Comparison of ENCODE assay signal across 8 mouse cellular contexts in the genomic region with DNA sequence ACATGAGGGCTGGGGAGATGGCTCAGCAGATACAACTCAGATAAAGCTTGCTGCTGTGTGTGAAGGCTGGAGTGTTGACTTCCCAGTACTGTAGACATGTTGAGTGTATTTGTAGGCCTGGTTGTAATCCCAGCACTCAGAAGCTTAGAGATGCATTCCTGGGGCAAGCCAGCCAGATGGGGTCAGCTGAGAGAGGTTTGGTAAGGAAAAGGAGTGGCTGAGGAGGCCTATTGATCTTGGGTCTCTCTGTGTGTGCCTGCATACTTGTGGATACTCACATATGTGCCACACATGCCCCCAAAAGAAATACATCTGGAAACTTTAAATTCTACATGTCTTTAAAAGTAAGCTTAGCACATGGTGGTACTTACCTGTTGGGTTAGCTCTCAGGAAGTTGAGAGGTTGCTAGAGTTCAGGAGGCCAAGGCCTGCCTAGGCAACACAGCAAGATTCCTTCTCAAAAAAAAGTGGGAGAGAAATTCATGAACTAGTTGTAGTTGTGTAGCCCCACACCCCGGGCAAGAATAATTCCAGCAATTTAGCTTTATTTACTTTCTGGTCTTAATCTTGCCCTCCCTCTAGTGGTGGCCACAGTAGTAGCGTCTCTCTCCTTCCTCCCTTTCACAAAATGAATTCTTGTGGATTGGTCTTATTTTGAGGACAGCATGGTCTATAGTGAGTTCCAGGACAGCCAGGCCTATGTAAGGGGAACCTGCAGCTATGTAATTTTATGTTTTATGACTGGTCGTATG. TPM values are rescaled to one million over a fixed set of nuclear protein-coding genes. Genes with fewer than 3 reads are reported as not detected.
DNase-seq lines count a peak whose midpoint lies in the region; ATAC-seq and TF ChIP-seq lines count a peak whose summit lies in the region.

No protein-coding gene starts in this region.

- no peak overlapping the region for H3K27ac ChIP-seq in hindbrain, embryonic 11.5 days (ENCODE audit: low read depth, low read length)
- no peak overlapping the region for H3K27ac ChIP-seq in hindbrain, embryonic 12.5 days
- H3K27ac ChIP-seq in intestine, embryonic 14.5 days (ENCODE audit: low read depth), result no peak overlapping the region
- no peak overlapping the region for H3K27ac ChIP-seq in liver, adult 2 months (replicated peaks; ENCODE audit: insufficient read depth, low read depth, low read length)
- no peak overlapping the region for H3K27ac ChIP-seq in neural tube, embryonic 11.5 days (ENCODE audit: low read depth, low read length)

- H3K4me1 ChIP-seq in hindbrain, embryonic 11.5 days (replicated peaks; ENCODE audit: control insufficient read depth, insufficient read depth, low read length), result no peaks in the 10 kb centered on the region
- H3K4me1 ChIP-seq in hindbrain, embryonic 12.5 days, result peaks cover 6% of the 10 kb centered on the region; the same call in 1 of the 2 replicates
- H3K4me1 ChIP-seq in intestine, embryonic 14.5 days (replicated peaks; ENCODE audit: control insufficient read depth, insufficient read depth, low read length), result 0 out of 2 replicates have a peak, but pooled peaks cover 10% of the 10 kb centered on the region
- peaks cover 4% of the 10 kb centered on the region for H3K4me1 ChIP-seq in liver, adult 2 months (ENCODE audit: control insufficient read depth, insufficient read depth, low read length)
- peaks cover 3% of the 10 kb centered on the region; the same call in 1 of the 2 replicates for H3K4me1 ChIP-seq in neural tube, embryonic 11.5 days (ENCODE audit: control insufficient read depth, insufficient read depth, low read length)

- H3K79me2 ChIP-seq in liver, adult 2 months (ENCODE audit: control insufficient read depth, insufficient read depth, low read length), result peaks cover 37% of the 10 kb centered on the region

- ATAC-seq in hindbrain, embryonic 11.5 days (ENCODE audit: low FRiP score), result 0 out of 2 replicates have a peak, but pooled peaks have one; percentile 19
- ATAC-seq in hindbrain, embryonic 12.5 days (ENCODE audit: low FRiP score), result no peak
- ATAC-seq in intestine, embryonic 14.5 days (replicated peaks; ENCODE audit: low FRiP score, low TSS enrichment, low read depth), result no peak; the same call in 1 of the 2 replicates
- ATAC-seq in neural tube, embryonic 11.5 days (ENCODE audit: insufficient read depth, low FRiP score, low TSS enrichment), result no peak

- H3K4me3 ChIP-seq in hindbrain, embryonic 11.5 days (ENCODE audit: low read depth, low read length), result no peak overlapping the region
- H3K4me3 ChIP-seq in hindbrain, embryonic 12.5 days, result no peak overlapping the region
- no peak overlapping the region for H3K4me3 ChIP-seq in intestine, embryonic 14.5 days (ENCODE audit: low read depth, low read length)
- H3K4me3 ChIP-seq in liver, adult 2 months (ENCODE audit: insufficient read depth, low read depth, low read length), result no peak overlapping the region
- H3K4me3 ChIP-seq in neural tube, embryonic 11.5 days (ENCODE audit: low read depth, low read length), result no peak overlapping the region

- no peak overlapping the region for H3K4me2 ChIP-seq in hindbrain, embryonic 11.5 days (replicated peaks; ENCODE audit: low read depth, low read length)
- H3K4me2 ChIP-seq in hindbrain, embryonic 12.5 days (replicated peaks), result no peak overlapping the region
- H3K4me2 ChIP-seq in intestine, embryonic 14.5 days (ENCODE audit: low read length), result no peak overlapping the region
- H3K4me2 ChIP-seq in neural tube, embryonic 11.5 days (ENCODE audit: low read depth), result no peak overlapping the region

- peaks cover 2% of the 10 kb centered on the region; the same call in 1 of the 2 replicates for H3K36me3 ChIP-seq in hindbrain, embryonic 11.5 days (ENCODE audit: control insufficient read depth, insufficient read depth, low read length)
- peaks cover 9% of the 10 kb centered on the region; the same call in 1 of the 2 replicates for H3K36me3 ChIP-seq in hindbrain, embryonic 12.5 days
- H3K36me3 ChIP-seq in intestine, embryonic 14.5 days (ENCODE audit: control insufficient read depth, insufficient read depth, low read length), result peaks cover 36% of the 10 kb centered on the region
- peaks cover 7% of the 10 kb centered on the region; the same call in 1 of the 2 replicates for H3K36me3 ChIP-seq in liver, adult 2 months (ENCODE audit: control insufficient read depth, insufficient read depth, low read length)
- no peaks in the 10 kb centered on the region for H3K36me3 ChIP-seq in neural tube, embryonic 11.5 days (ENCODE audit: control insufficient read depth, insufficient read depth, low read length)

- no peak overlapping the region for H3K9ac ChIP-seq in hindbrain, embryonic 11.5 days (ENCODE audit: low read depth, low read length)
- H3K9ac ChIP-seq in hindbrain, embryonic 12.5 days, result no peak overlapping the region
- H3K9ac ChIP-seq in intestine, embryonic 14.5 days (ENCODE audit: low read length), result no peak overlapping the region
- no peak overlapping the region for H3K9ac ChIP-seq in liver, adult 2 months (ENCODE audit: low read depth, low read length)
- no peak overlapping the region for H3K9ac ChIP-seq in neural tube, embryonic 11.5 days (ENCODE audit: low read length)

- H3K9me3 ChIP-seq in hindbrain, embryonic 11.5 days (ENCODE audit: control insufficient read depth, low read length), result no peaks in the 10 kb centered on the region
- no peaks in the 10 kb centered on the region for H3K9me3 ChIP-seq in hindbrain, embryonic 12.5 days (replicated peaks)
- H3K9me3 ChIP-seq in intestine, embryonic 14.5 days (ENCODE audit: control insufficient read depth, low read length), result no peaks in the 10 kb centered on the region
- H3K9me3 ChIP-seq in neural tube, embryonic 11.5 days (ENCODE audit: control insufficient read depth, low read length), result no peaks in the 10 kb centered on the region

- H3K27me3 ChIP-seq in hindbrain, embryonic 11.5 days (ENCODE audit: control insufficient read depth, insufficient read depth, low read length), result no peaks in the 10 kb centered on the region
- no peaks in the 10 kb centered on the region for H3K27me3 ChIP-seq in hindbrain, embryonic 12.5 days
- H3K27me3 ChIP-seq in intestine, embryonic 14.5 days (replicated peaks; ENCODE audit: control insufficient read depth, insufficient read depth, low read length), result no peaks in the 10 kb centered on the region
- no peaks in the 10 kb centered on the region for H3K27me3 ChIP-seq in liver, adult 2 months (ENCODE audit: control insufficient read depth, insufficient read depth, low read length)
- H3K27me3 ChIP-seq in neural tube, embryonic 11.5 days (ENCODE audit: control insufficient read depth, insufficient read depth, low read length), result no peaks in the 10 kb centered on the region

- peak; percentile 53 for DNase-seq in hindbrain, embryonic 11.5 days (ENCODE audit: low spot score)
- DNase-seq in MN1 (ENCODE audit: low spot score), result peak; percentile 38
- DNase-seq in embryo, embryonic 10 days (ENCODE audit: low spot score), result peak; percentile 68
- DNase-seq in intestine, embryonic 14.5 days (ENCODE audit: low spot score), result peak; percentile 56
- peak; percentile 38 for DNase-seq in liver, adult 2 months (ENCODE audit: extremely low read depth, low read depth, low spot score)
- peak; percentile 37 for DNase-seq in neural tube, embryonic 11.5 days (ENCODE audit: low spot score)
- DNase-seq in ovary, adult 18-20 months (ENCODE audit: low spot score), result no peak

- 54% methylated on average over 3 of the region's 3 CpGs for WGBS in hindbrain, embryonic 11.5 days
- 40% methylated on average over 3 of the region's 3 CpGs for WGBS in hindbrain, embryonic 12.5 days
- WGBS in intestine, embryonic 14.5 days, result 31% methylated on average over 3 of the region's 3 CpGs
- 27% methylated on average over 3 of the region's 3 CpGs for WGBS in liver, adult 2 months
- 52% methylated on average over 3 of the region's 3 CpGs for WGBS in neural tube, embryonic 11.5 days

- no peak for TF ChIP-seq POLR2A in liver, adult 2 months (IDR thresholded peaks at IDR 0.05; ENCODE audit: extremely low read depth, insufficient read depth, low read length)

- TF ChIP-seq CTCF in liver, adult 2 months (IDR thresholded peaks at IDR 0.05; ENCODE audit: low read depth, low read length), result peak; percentile 29; the same call in 1 of the 2 replicates

RNA-seq across cellular contexts. Expression of gene Etnk1, which starts 8.1 kb away (rescaled TPM):
- polyA plus RNA-seq in hindbrain, embryonic 11.5 days (2014; fragmentation: Nextera tagmentation; extraction: Ambion mirVana), result 35.5 and 35.9 TPM in 2 replicates
- 43.4 and 45.9 TPM in 2 replicates for polyA plus RNA-seq in hindbrain, embryonic 12.5 days (2016; fragmentation: Nextera tagmentation; extraction: Ambion mirVana)
- polyA plus RNA-seq in intestine, embryonic 14.5 days (2014; fragmentation: Nextera tagmentation; extraction: Ambion mirVana), result 24.2 and 24.7 TPM in 2 replicates
- 26.4 and 36.6 TPM in 2 replicates for total RNA-seq in liver, adult 2 months (2014; rRNA removed)
- polyA plus RNA-seq in liver, adult 2 months (2012; rRNA removed), result 14.0 and 14.4 TPM in 2 replicates
- polyA plus RNA-seq in neural tube, embryonic 11.5 days (2014; fragmentation: Nextera tagmentation; extraction: Ambion mirVana), result 35.0 and 37.0 TPM in 2 replicates
